Mouse (Mus musculus) kidney, embryonic 16.5 days (tissue): Measurements from ENCODE around the gene Zfp936. TPM values are rescaled to one million over a fixed set of nuclear protein-coding genes. Genes with fewer than 3 reads are reported as not detected.

Source experiments
- microRNA-seq: library from miRNA; unstranded; fragments of <30 nt; microRNA quantifications from one replicate; pipeline ENCODE4, GENCODE M21; 2016
- polyA plus RNA-seq: library from polyadenylated mRNA; unstranded; fragments of >200 nt; fragmentation: Nextera tagmentation; extraction: Ambion mirVana; gene quantifications from 2 replicates; pipeline ENCODE4 v1.2.1, GENCODE M21; 2015

The Zfp936 gene
- polyA plus RNA-seq, 1 experiment from 2014 or later = not detected

Small RNA genes within 50 kb of the gene (microRNA-seq; reads per million reads assigned to microRNA genes)
- gene Gm22707 = not detected

Other genes with a start within 250 kb of the Zfp936 start
- not detected in 2 replicates for gene Gm2381, start 247.0 kb upstream of the Zfp936 start, polyA plus RNA-seq
- gene Vmn2r63, start 180.4 kb upstream of the Zfp936 start, polyA plus RNA-seq = not detected in 2 replicates
- gene Gm9268, start 95.5 kb upstream of the Zfp936 start, polyA plus RNA-seq = not detected in 2 replicates
- 14.9 TPM in 2 replicates for gene Zfp715, start 199.1 kb downstream of the Zfp936 start, polyA plus RNA-seq
- not detected in 2 replicates for gene Siglecf, start 237.1 kb downstream of the Zfp936 start, polyA plus RNA-seq